Mouse (Mus musculus) neutrophil, adult 5-6 weeks (primary cell): Measurements from ENCODE around the gene Mterf4. TPM values are rescaled to one million over a fixed set of nuclear protein-coding genes. Genes with fewer than 3 reads are reported as not detected.

Experiments
- ATAC-seq: fragments of 151-379, 151-347 bp; 2 replicates; pipeline ENCODE4 v1.8.0; 2017; ENCODE audit warnings: mild to moderate bottlenecking, moderate TSS enrichment; ENCODE audit not compliant: insufficient number of reproducible peaks, poor library complexity, low FRiP score, severe bottlenecking; ENCODE audit errors: extremely low read depth
- total RNA-seq: library from RNA; stranded (forward); fragments of 200-1000 nt; gene quantifications from 2 replicates; pipeline ENCODE4 v1.2.3, GENCODE M21; 2017

Gene Mterf4
- total RNA-seq, 1 experiment from 2014 or later: 16.6 TPM

DNA sequence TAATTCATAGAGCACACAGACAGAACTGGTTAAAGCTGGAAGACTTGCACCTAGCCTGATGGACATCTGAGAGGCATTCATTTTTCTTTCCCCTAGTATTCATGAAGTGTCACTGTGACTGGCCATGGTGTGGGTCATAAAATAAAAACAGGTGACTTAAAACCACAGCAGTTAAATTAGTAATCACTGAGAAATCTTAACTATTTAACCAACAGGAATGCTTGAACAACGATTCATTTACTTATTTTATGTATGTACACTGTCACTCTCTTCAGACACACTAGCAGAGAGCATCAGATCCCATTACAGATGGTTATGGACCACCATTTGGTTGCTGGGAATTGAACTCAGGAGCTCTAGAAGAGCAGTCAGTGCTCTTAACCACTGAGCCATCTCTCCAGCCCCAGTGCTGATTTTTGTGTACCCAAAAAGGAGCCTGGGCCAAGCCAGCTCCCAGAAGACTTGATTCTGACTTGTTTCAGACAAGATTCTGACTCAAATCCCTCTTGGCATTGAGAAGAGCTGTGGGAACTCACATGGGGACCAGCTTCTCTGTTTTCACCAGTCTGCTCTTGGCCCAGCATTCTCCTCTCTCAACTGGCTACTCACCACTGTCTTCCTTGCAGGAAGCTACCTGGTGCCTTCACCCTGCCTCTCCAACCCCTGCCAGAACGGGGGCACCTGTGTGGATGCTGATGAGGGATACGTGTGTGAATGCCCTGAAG, 35.0 kb downstream of the Mterf4 start:
- ATAC-seq: no peak

GRCm38 (mm10) chr1:93268246-93268645, 37.5 kb downstream of the Mterf4 start:
- no peak for ATAC-seq

- no peak for ATAC-seq
These were observed 38.5 kb downstream of the Mterf4 start for GRCm38 (mm10) chr1:93267207-93267606.

GRCm38 (mm10) chr1:93257560-93257959, 48.2 kb downstream of the Mterf4 start:
- no peak for ATAC-seq

GRCm38 (mm10) chr1:93255761-93256160, 50.0 kb downstream of the Mterf4 start:
- ATAC-seq: no peak

DNA sequence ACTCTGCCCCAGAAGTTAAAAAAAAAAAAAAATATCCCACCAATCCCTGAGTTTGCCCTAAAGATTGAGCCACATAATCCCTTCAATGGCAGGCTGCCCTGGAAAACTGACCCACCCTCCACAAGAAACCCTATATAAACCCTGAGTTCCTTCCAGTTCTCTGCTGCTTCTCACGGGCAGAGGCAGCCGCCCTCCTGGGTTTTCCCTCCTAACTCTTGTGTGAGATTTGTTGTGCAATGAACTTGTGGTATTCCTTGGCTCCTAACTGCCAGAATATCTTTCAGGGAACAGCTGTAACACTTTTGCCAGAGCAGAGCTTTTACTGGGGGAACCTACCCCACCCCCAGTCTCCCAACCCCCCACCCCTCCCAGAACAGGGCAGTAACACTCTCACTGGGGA, 53.1 kb downstream of the Mterf4 start:
- no peak for ATAC-seq

Other genes starting within 250 kb of the Mterf4 start
- not detected in 2 replicates for gene Kif1a, start 204.0 kb downstream of the Mterf4 start, total RNA-seq
- not detected in 2 replicates for gene Agxt, start 170.7 kb downstream of the Mterf4 start, total RNA-seq
- 0.93 and 0.98 TPM in 2 replicates for gene 2310007B03Rik, start 145.0 kb downstream of the Mterf4 start, total RNA-seq
- gene Crocc2, start 137.2 kb downstream of the Mterf4 start, total RNA-seq: not detected in 2 replicates
- 0.74 and 1.3 TPM in 2 replicates for gene Sned1, start 70.1 kb downstream of the Mterf4 start, total RNA-seq
- gene Ppp1r7, start 36.9 kb upstream of the Mterf4 start, total RNA-seq: 19.1 and 23.9 TPM in 2 replicates
- gene Pask, start 37.6 kb upstream of the Mterf4 start, total RNA-seq: 0.35 and 3.2 TPM in 2 replicates
- not detected in 2 replicates for gene Ano7, start 68.0 kb upstream of the Mterf4 start, total RNA-seq
- 61.7 and 62.9 TPM in 2 replicates for gene Hdlbp, start 172.9 kb upstream of the Mterf4 start, total RNA-seq
- gene Farp2, start 206.2 kb upstream of the Mterf4 start, total RNA-seq: 1.4 and 1.7 TPM in 2 replicates